Mouse (Mus musculus): Measurements from ENCODE around the gene Ppp1r14b. TPM values are rescaled to one million over a fixed set of nuclear protein-coding genes. Genes with fewer than 3 reads are reported as not detected.
A peak's percentile ranks its signal among the peaks of the same experiment; 100 is the strongest.

The Ppp1r14b gene
- polyA plus RNA-seq (2015; fragmentation: Nextera tagmentation; extraction: Ambion mirVana): 263 and 289 TPM in 2 replicates

- H3K27me3 ChIP-seq: peaks cover 3% of the 10 kb centered on the region
- H3K9me3 ChIP-seq: no peaks in the 10 kb centered on the region
- H3K4me3 ChIP-seq: peak within 1 kb of the TSS; percentile 61
- H3K9ac ChIP-seq (replicated peaks): peak within 1 kb of the TSS; percentile 67
- H3K36me3 ChIP-seq: peaks cover 15% of the 10 kb centered on the region
- peaks cover 55% of the 10 kb centered on the region for H3K4me1 ChIP-seq
- H3K27ac ChIP-seq (replicated peaks): peak within 1 kb of the TSS; percentile 95
- ATAC-seq (replicated peaks): peak; percentile 72
- peak within 1 kb of the TSS; percentile 82 for H3K4me2 ChIP-seq (replicated peaks)
- under 1% methylated on average over 65 of the region's 84 CpGs for WGBS
Observed at GRCm38 (mm10) chr19:6974211-6975205, at the start of gene Ppp1r14b. Gene Ppp1r14b, plus strand, starts transcription at chr19:6974968.

GRCm38 (mm10) chr19:6925307-6925573, 49.5 kb upstream of the Ppp1r14b start, which contains the start of gene Catsperz:
Gene Catsperz, minus strand, starts transcription at chr19:6925380.
- no peak within 1 kb of the TSS; the same call in 1 of the 2 replicates for H3K4me2 ChIP-seq (replicated peaks)
- no peak within 1 kb of the TSS for H3K4me3 ChIP-seq
- no peaks in the 10 kb centered on the region for H3K9me3 ChIP-seq
- H3K4me1 ChIP-seq: peaks cover 34% of the 10 kb centered on the region
- peaks cover 71% of the 10 kb centered on the region for H3K27me3 ChIP-seq
- H3K27ac ChIP-seq (replicated peaks): no peak within 1 kb of the TSS
- ATAC-seq (replicated peaks): no peak
- no peaks in the 10 kb centered on the region for H3K36me3 ChIP-seq
- no peak within 1 kb of the TSS for H3K9ac ChIP-seq (replicated peaks)
- 3% methylated on average over 9 of the region's 9 CpGs for WGBS

DNA sequence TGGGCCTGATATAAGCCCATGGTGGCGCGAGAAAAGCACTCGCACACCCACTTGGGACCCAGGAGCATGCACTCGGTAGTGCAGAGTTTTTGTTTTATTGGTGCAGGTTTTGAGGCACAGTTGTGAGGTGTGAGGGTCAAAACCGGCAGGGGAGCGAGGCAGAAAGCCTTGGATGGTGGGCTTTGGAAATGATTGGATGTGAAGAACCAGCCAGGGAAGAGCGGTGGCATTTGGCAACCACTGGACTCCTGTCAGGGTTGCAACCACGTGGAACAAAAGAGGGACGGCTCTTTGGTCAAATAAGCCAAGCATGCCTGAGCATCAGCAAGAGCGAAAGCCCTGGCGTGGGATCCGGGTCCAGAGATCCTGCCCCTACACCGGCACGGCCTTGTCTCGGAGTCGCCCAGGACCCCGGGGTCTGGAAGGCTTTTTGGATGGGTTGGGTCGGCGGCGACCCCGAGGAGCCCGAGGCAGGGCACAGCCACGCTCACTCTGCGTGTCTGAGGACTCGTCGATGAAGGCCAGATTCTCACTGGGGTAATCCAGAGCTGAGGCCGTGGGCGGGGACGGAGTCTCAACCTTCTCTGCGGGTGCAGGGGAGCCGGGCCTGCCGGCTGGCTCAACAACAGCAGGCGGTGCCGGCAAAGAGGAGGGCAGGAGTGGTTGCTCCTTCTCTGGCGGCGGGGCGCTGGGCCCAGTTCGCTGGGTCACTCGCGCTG, 49.0 kb upstream of the Ppp1r14b start:
- H3K27ac ChIP-seq (replicated peaks): no peak overlapping the region
- peaks cover 75% of the 10 kb centered on the region for H3K27me3 ChIP-seq
- WGBS: 7% methylated on average over 37 of the region's 40 CpGs
- ATAC-seq (replicated peaks): no peak
- H3K4me1 ChIP-seq: peaks cover 29% of the 10 kb centered on the region
- H3K4me3 ChIP-seq: no peak overlapping the region
- no peaks in the 10 kb centered on the region for H3K9me3 ChIP-seq
- no peak overlapping the region for H3K4me2 ChIP-seq (replicated peaks)
- H3K36me3 ChIP-seq: no peaks in the 10 kb centered on the region
- no peak overlapping the region for H3K9ac ChIP-seq (replicated peaks)

DNA sequence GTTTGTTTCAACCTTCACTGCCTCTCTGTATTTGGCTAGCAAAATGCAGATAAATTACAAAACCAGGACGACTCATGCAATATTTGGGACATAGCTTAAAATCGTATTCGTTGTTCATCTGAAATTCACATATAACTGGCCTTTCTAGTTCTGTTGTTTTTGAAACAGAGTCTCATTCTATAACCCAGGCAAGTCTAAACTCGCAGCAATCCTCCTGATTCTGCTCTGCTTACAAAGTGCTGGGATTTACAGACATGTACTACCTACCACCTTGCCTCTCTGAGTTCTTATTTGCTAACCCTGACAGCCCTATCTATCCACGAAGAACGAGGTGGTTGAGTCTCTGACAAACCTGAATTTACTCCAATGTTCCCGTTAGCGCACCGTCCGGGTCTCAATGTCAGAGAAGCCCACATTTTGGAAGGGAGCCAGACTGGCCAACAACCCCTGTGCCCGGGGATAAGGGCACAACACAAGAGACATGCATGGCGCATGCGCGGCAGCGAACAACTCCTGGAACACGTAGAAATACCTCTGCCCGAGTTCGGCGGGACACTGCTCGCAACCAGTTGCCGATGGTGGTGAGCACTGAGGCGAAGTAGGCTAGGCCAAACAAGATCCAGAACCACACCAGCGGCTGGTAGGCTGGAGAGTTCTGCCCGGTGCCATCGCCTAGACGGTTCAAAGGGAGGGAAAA, 48.1 kb upstream of the Ppp1r14b start:
- H3K36me3 ChIP-seq: no peaks in the 10 kb centered on the region
- WGBS: 8% methylated on average over 26 of the region's 26 CpGs
- ATAC-seq (replicated peaks): no peak
- H3K4me2 ChIP-seq (replicated peaks): peak overlapping the region; percentile 31
- no peak overlapping the region for H3K27ac ChIP-seq (replicated peaks)
- peaks cover 25% of the 10 kb centered on the region for H3K4me1 ChIP-seq
- H3K4me3 ChIP-seq: peak overlapping the region; percentile 19
- H3K9me3 ChIP-seq: no peaks in the 10 kb centered on the region
- peaks cover 85% of the 10 kb centered on the region for H3K27me3 ChIP-seq
- no peak overlapping the region for H3K9ac ChIP-seq (replicated peaks)

GRCm38 (mm10) chr19:6928080-6928479, 46.7 kb upstream of the Ppp1r14b start:
- Histone ChIP-seq H3K4me1 (peaks cover 16% of the 10 kb centered on the region), H3K9me3 (no peaks in the 10 kb centered on the region), H3K4me3 (no peak overlapping the region), H3K9ac (replicated peaks) (no peak overlapping the region), H3K27ac (replicated peaks) (no peak overlapping the region), H3K36me3 (no peaks in the 10 kb centered on the region), H3K27me3 (peaks cover 93% of the 10 kb centered on the region), H3K4me2 (replicated peaks) (no peak overlapping the region)
- WGBS: 12% methylated on average over 9 of the region's 9 CpGs
- ATAC-seq (replicated peaks): no peak

DNA sequence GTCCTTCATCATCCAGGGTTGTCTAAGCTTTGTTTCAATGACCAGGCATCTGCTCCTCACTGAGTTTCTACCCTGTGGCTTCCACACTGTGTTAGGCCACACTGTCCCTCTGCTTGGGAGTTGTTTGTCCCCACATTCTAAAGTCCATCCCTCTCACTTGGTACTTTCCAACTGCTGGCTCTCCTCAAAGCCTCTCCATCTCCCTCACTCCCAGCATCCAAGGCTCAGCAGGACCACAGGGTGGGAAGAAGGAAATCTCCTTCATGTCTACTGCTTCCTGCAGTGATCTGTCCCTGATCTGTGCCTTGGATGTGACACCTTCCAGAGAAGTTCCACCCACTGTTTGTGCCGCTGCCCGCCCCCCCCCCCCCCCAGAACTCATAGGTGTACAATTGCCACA, 43.8 kb upstream of the Ppp1r14b start:
- no peak overlapping the region for H3K9ac ChIP-seq (replicated peaks)
- peaks cover 21% of the 10 kb centered on the region for H3K4me1 ChIP-seq
- no peaks in the 10 kb centered on the region for H3K36me3 ChIP-seq
- no peak overlapping the region for H3K4me3 ChIP-seq
- no peak for ATAC-seq (replicated peaks)
- no peak overlapping the region for H3K27ac ChIP-seq (replicated peaks)
- H3K9me3 ChIP-seq: no peaks in the 10 kb centered on the region
- peaks cover 94% of the 10 kb centered on the region for H3K27me3 ChIP-seq
- H3K4me2 ChIP-seq (replicated peaks): no peak overlapping the region
- 8% methylated on average over 2 of the region's 2 CpGs for WGBS

DNA sequence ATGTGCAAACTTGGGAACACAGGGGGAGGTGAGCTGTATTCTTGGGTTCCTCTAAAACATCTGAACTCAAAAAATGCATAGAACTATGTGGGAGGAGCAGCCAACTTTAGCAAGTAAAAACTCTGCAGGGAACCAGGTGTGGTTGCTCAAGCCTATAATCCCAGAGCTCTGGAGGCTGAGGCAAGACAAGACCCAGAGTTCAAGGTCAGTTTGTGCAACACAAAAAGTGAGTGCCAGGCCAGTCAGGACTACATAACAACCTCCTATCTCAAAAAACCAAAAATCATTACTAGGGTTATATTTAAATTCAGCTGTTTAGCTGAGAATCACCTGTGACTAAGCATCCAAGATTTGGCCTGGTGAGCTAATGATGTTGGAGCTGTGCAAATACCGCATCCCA, 42.8 kb upstream of the Ppp1r14b start:
- H3K27me3 ChIP-seq: peaks cover 88% of the 10 kb centered on the region
- no peak overlapping the region for H3K27ac ChIP-seq (replicated peaks)
- H3K36me3 ChIP-seq: no peaks in the 10 kb centered on the region
- H3K4me1 ChIP-seq: peaks cover 16% of the 10 kb centered on the region
- WGBS: 31% methylated on average over 1 of the region's 1 CpGs
- H3K9ac ChIP-seq (replicated peaks): no peak overlapping the region
- no peak overlapping the region for H3K4me3 ChIP-seq
- H3K9me3 ChIP-seq: no peaks in the 10 kb centered on the region
- ATAC-seq (replicated peaks): no peak
- no peak overlapping the region for H3K4me2 ChIP-seq (replicated peaks)

DNA sequence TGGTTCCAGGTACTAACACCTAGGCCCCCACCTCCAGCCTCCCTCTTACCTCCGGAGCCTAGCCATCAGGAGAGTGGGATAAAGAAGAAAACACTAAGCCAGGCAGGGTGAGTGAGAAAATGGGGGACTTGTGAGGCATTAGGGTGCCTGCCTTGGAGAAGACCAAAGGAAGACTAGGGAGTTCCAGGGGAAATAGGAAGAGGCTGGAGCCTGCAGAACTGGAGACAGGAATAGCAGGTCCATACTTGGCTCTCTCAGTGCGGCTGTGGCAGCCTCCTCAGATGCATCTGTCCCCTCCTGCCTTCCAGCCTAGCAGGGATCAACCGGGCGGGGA, 41.7 kb upstream of the Ppp1r14b start:
- peaks cover 77% of the 10 kb centered on the region for H3K27me3 ChIP-seq
- H3K4me2 ChIP-seq (replicated peaks): peak overlapping the region; percentile 68
- no peak for ATAC-seq (replicated peaks)
- peak overlapping the region; percentile 45 for H3K4me3 ChIP-seq
- H3K27ac ChIP-seq (replicated peaks): no peak overlapping the region
- no peaks in the 10 kb centered on the region for H3K9me3 ChIP-seq
- WGBS: 25% methylated on average over 4 of the region's 4 CpGs
- H3K4me1 ChIP-seq: peaks cover 16% of the 10 kb centered on the region
- no peaks in the 10 kb centered on the region for H3K36me3 ChIP-seq
- H3K9ac ChIP-seq (replicated peaks): no peak overlapping the region

DNA sequence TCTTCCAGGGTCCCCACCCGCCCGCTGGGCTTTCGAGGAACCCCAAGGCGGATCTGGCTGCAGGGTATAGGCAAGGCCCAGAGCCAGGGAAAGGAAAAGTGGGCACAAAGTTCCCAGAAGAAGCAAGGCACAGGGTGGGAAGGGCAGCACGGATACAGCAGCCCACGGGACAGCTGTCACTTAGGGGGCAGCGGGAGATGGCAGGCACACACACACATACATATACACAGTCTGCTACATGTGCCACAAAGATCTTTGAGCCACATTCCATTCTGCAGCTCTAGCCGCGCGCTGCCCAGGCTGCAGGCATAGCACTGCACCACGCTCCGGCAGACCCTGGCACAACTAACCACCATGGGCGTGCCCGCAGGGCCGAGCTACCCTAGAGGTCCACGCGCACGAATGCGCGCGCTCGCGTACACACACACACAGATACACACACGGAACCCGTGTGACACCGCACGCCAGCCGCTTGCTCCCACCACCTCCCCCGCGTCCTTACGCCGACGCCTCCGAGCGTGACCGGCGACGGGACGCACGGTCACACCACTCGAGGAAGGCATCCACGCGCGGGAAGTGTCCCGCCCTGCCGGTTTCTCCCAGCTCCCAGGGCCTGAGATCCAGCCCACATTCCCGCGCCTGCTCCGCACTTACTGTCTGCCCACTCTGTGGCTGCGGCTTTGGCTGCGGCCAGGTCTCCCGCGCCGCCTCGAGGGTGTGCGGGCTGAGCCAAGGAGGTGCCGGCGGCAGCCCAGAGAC, 41.2 kb upstream of the Ppp1r14b start:
- no peak overlapping the region for H3K27ac ChIP-seq (replicated peaks)
- peak overlapping the region; percentile 45 for H3K4me3 ChIP-seq
- H3K9me3 ChIP-seq: no peaks in the 10 kb centered on the region
- H3K9ac ChIP-seq (replicated peaks): peak overlapping the region; percentile 52
- H3K27me3 ChIP-seq: peaks cover 72% of the 10 kb centered on the region
- H3K4me2 ChIP-seq (replicated peaks): peak overlapping the region; percentile 68
- WGBS: 3% methylated on average over 56 of the region's 58 CpGs
- peaks cover 21% of the 10 kb centered on the region for H3K4me1 ChIP-seq
- ATAC-seq (replicated peaks): peak; percentile 57
- no peaks in the 10 kb centered on the region for H3K36me3 ChIP-seq

DNA sequence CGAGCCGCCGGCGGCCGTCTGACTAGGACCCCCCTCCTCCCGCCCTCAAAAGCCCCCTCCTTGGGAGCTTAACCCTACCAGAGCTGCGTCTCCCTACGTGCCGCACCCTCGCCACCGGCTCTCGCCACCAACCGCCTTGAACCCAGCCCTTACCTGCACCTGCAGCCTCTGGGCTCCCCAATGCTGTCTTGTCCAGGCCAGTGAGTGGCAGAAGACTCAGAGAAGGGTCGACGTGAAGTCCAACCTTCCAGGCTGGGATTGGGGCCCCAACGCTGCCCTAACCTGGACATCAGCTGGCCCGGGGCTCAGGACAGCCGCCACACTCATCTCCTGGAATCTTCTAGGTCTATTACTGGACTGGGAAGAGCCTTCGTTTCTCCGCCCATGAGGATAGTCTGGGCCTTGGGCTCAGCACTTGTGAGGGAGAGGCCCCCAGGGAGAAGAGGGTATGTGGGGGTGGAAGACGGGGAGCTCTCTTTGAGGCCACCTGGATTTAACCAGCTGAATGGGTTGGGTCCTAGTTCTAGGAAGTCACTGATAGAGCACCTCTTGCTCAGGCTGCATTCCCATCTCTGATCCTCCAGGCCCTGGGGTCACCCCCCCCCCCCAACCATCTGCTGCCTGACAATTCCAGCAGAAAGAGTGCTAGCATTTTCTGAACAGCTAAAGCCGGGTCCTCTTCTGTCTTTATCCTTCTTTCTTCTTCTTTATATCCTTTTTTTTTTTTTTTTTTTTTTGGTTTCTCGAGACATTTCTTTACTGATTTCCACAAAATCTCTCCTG, 40.4 kb upstream of the Ppp1r14b start, which contains the start of gene Kcnk4:
Gene Kcnk4, minus strand, starts transcription at position 321 of the 783 bp plus-strand sequence.
- peak within 1 kb of the TSS; percentile 68 for H3K4me2 ChIP-seq (replicated peaks)
- no peaks in the 10 kb centered on the region for H3K9me3 ChIP-seq
- no peaks in the 10 kb centered on the region for H3K36me3 ChIP-seq
- H3K9ac ChIP-seq (replicated peaks): peak within 1 kb of the TSS; percentile 52
- H3K4me3 ChIP-seq: peak within 1 kb of the TSS; percentile 45
- peaks cover 28% of the 10 kb centered on the region for H3K4me1 ChIP-seq
- no peak within 1 kb of the TSS for H3K27ac ChIP-seq (replicated peaks)
- H3K27me3 ChIP-seq: peaks cover 64% of the 10 kb centered on the region
- ATAC-seq (replicated peaks): no peak
- 8% methylated on average over 22 of the region's 23 CpGs for WGBS

DNA sequence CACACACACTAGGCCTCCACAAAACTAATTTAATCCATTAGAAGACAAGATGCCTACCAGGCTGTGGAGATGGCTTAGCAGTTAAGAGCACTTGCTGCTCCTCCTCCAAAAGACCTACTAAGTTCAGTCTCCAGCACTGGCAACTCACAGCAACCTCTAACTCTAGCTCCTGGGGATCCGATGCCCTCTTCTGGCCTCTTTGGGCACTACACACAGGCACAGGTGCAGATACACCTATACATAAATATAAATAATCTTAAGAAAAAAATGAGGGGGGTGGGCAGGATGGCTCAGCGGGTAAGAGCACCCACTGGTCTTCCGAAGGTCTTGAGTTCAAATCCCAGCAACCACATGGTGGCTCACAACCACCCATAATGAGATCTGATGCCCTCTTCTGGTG, 38.5 kb upstream of the Ppp1r14b start:
- H3K4me3 ChIP-seq: no peak overlapping the region
- WGBS: 24% methylated on average over 3 of the region's 3 CpGs
- H3K9ac ChIP-seq (replicated peaks): no peak overlapping the region
- peaks cover 46% of the 10 kb centered on the region for H3K4me1 ChIP-seq
- H3K27me3 ChIP-seq: peaks cover 51% of the 10 kb centered on the region
- no peak for ATAC-seq (replicated peaks)
- no peaks in the 10 kb centered on the region for H3K9me3 ChIP-seq
- H3K36me3 ChIP-seq: no peaks in the 10 kb centered on the region
- H3K27ac ChIP-seq (replicated peaks): no peak overlapping the region
- no peak overlapping the region for H3K4me2 ChIP-seq (replicated peaks)

Data from forebrain, embryonic 15.5 days (tissue).